Mouse (Mus musculus): ENCODE results near the gene Med18.
"Not testable (repeated sequence)": the region's sequence is repeated elsewhere in the genome, so short reads cannot be mapped to it uniquely, and the experiment has no call there.

The Med18 gene

GRCm38 (mm10) chr4:132482956-132483608 lies 19.4 kb upstream of the Med18 start:
- DNase-seq (ENCODE audit: low spot score in 2 of 2) = no peak

- DNase-seq (ENCODE audit: low spot score in 2 of 2) = not testable (repeated sequence)
Observed at GRCm38 (mm10) chr4:132482104-132482503, 18.4 kb upstream of the Med18 start.

GRCm38 (mm10) chr4:132477833-132478232 lies 14.1 kb upstream of the Med18 start:
- no peak for DNase-seq (ENCODE audit: low spot score in 2 of 2)

GRCm38 (mm10) chr4:132475895-132476878 lies 12.5 kb upstream of the Med18 start:
- no peak for DNase-seq (ENCODE audit: low spot score in 2 of 2)

- DNase-seq (ENCODE audit: low spot score in 2 of 2) = peak in 1 of 2 experiments; percentile 45
Observed at GRCm38 (mm10) chr4:132474631-132475030, 10.9 kb upstream of the Med18 start.

- no peak for DNase-seq (ENCODE audit: low spot score in 2 of 2)
Observed at GRCm38 (mm10) chr4:132473411-132473810, 9.7 kb upstream of the Med18 start.

- no peak for DNase-seq (ENCODE audit: low spot score in 2 of 2)
Observed at GRCm38 (mm10) chr4:132469873-132470272, 6.2 kb upstream of the Med18 start.

GRCm38 (mm10) chr4:132464255-132464613 lies 513 bp upstream of the Med18 start:
- no peak for DNase-seq (ENCODE audit: low spot score in 2 of 2)

GRCm38 (mm10) chr4:132462836-132463235 lies 885 bp downstream of the Med18 start:
- DNase-seq (ENCODE audit: low spot score in 2 of 2) = no peak

GRCm38 (mm10) chr4:132460225-132460624 lies 3.5 kb downstream of the Med18 start:
- no peak for DNase-seq (ENCODE audit: low spot score in 2 of 2)

GRCm38 (mm10) chr4:132455561-132455960 lies 8.2 kb downstream of the Med18 start:
- no peak for DNase-seq (ENCODE audit: low spot score in 2 of 2)

GRCm38 (mm10) chr4:132455146-132455545 lies 8.6 kb downstream of the Med18 start:
- no peak for DNase-seq (ENCODE audit: low spot score in 2 of 2)

GRCm38 (mm10) chr4:132454216-132454615 lies 9.5 kb downstream of the Med18 start:
- DNase-seq (ENCODE audit: low spot score in 2 of 2) = no peak

GRCm38 (mm10) chr4:132449778-132450177 lies 13.9 kb downstream of the Med18 start:
- DNase-seq (ENCODE audit: low spot score in 2 of 2) = no peak

GRCm38 (mm10) chr4:132446105-132446504 lies 17.6 kb downstream of the Med18 start:
- DNase-seq (ENCODE audit: low spot score in 2 of 2) = no peak

- no peak for DNase-seq (ENCODE audit: low spot score in 2 of 2)
Observed at GRCm38 (mm10) chr4:132444516-132444915, 19.2 kb downstream of the Med18 start.

GRCm38 (mm10) chr4:132437857-132438256 lies 25.9 kb downstream of the Med18 start:
- DNase-seq (ENCODE audit: low spot score in 2 of 2) = no peak

GRCm38 (mm10) chr4:132432717-132433372 lies 30.9 kb downstream of the Med18 start:
- no peak for DNase-seq (ENCODE audit: low spot score in 2 of 2)

- no peak for DNase-seq (ENCODE audit: low spot score in 2 of 2)
Observed at GRCm38 (mm10) chr4:132428022-132428542, 35.6 kb downstream of the Med18 start.

GRCm38 (mm10) chr4:132427493-132427892 lies 36.2 kb downstream of the Med18 start:
- DNase-seq (ENCODE audit: low spot score in 2 of 2) = no peak

- DNase-seq (ENCODE audit: low spot score in 2 of 2) = no peak
Observed at GRCm38 (mm10) chr4:132426021-132426420, 37.7 kb downstream of the Med18 start.

GRCm38 (mm10) chr4:132424765-132425164 lies 39.0 kb downstream of the Med18 start:
- DNase-seq (ENCODE audit: low spot score in 2 of 2) = no peak

All from right cerebral cortex, postnatal 10 days (tissue).